In genomic region chr10:118440742-118441240, GRCm38 (mm10) we compare ENCODE assay signal across 25 mouse cellular contexts. TPM values are rescaled to one million over a fixed set of nuclear protein-coding genes. Genes with fewer than 3 reads are reported as not detected.
A peak's percentile ranks its signal among the peaks of the same experiment; 100 is the strongest.
DNase-seq lines count a peak whose midpoint lies in the region; ATAC-seq and TF ChIP-seq lines count a peak whose summit lies in the region.
"Had no signal": no experiment of that assay in that cellular context is flagged by ENCODE, and none has a peak within 500 bp of the region (broad histone marks: within the 10 kb centered on the region; RNA-seq: fewer than 3 reads in every experiment).

Ifng (plus strand) TSS chr10:118441046.

- H3K4me1 ChIP-seq in spleen, adult 2 months (ENCODE audit: control insufficient read depth, insufficient read depth, insufficient read length), result no peaks in the 10 kb centered on the region
- H3K4me1 ChIP-seq in lung, adult 2 months (ENCODE audit: control insufficient read depth, insufficient read depth, low read length), result no peaks in the 10 kb centered on the region
- H3K4me1 ChIP-seq in forebrain, embryonic 11.5 days (replicated peaks; ENCODE audit: control insufficient read depth, insufficient read depth, low read length), result no peaks in the 10 kb centered on the region
- H3K4me1 ChIP-seq: embryonic facial prominence, embryonic 13.5 days; hindbrain, embryonic 12.5 days had no signal

- H3K36me3 ChIP-seq in spleen, adult 2 months (ENCODE audit: control insufficient read depth, insufficient read depth, low read length), result no peaks in the 10 kb centered on the region
- no peaks in the 10 kb centered on the region for H3K36me3 ChIP-seq in forebrain, embryonic 11.5 days (ENCODE audit: control insufficient read depth, insufficient read depth, low read length)
- H3K36me3 ChIP-seq: embryonic facial prominence, embryonic 13.5 days; heart, embryonic 10.5 days; hindbrain, embryonic 12.5 days had no signal

- H3K4me3 ChIP-seq in spleen, adult 2 months (ENCODE audit: extremely low read depth, insufficient read depth, insufficient read length), result 0 out of 2 replicates have a peak within 1 kb of the TSS, but pooled peaks have one; percentile 21
- no peak within 1 kb of the TSS for H3K4me3 ChIP-seq in lung, adult 2 months (replicated peaks; ENCODE audit: extremely low read depth, low read depth, low read length)
- H3K4me3 ChIP-seq in forebrain, embryonic 11.5 days (ENCODE audit: low read depth, low read length), result no peak within 1 kb of the TSS
- H3K4me3 ChIP-seq: embryonic facial prominence, embryonic 13.5 days; forebrain, embryonic 13.5 days; gastrocnemius, adult 2 months; heart, embryonic 10.5 days; hindbrain, embryonic 12.5 days had no signal

- no peak for TF ChIP-seq CTCF in spleen, adult 2 months (IDR thresholded peaks at IDR 0.05; ENCODE audit: extremely low read depth, insufficient read depth, insufficient read length, insufficient replicate concordance)
- no peak for TF ChIP-seq CTCF in lung, adult 2 months (IDR thresholded peaks at IDR 0.05; ENCODE audit: insufficient read depth, low read length)

- ATAC-seq in CD4-positive, CD25-positive, alpha-beta regulatory T cell, adult 4 months, result peak; percentile 45
- peak; percentile 44 for ATAC-seq in inflammation-experienced regulatory T-cells, adult 6 months
- ATAC-seq in forebrain, embryonic 11.5 days (replicated peaks; ENCODE audit: low FRiP score), result no peak
- ATAC-seq: forebrain, embryonic 13.5 days; hindbrain, embryonic 16.5 days had no signal

- WGBS in spleen, adult 2 months, result 69% methylated on average over 11 of the region's 11 CpGs
- 87% methylated on average over 11 of the region's 11 CpGs for WGBS in lung, adult 2 months
- WGBS in forebrain, embryonic 11.5 days, result 91% methylated on average over 11 of the region's 11 CpGs

- H3K4me2 ChIP-seq in forebrain, embryonic 11.5 days (ENCODE audit: low read depth, low read length, severe bottlenecking), result no peak within 1 kb of the TSS
- H3K4me2 ChIP-seq: embryonic facial prominence, embryonic 13.5 days; forebrain, embryonic 13.5 days; hindbrain, embryonic 12.5 days had no signal

- no peaks in the 10 kb centered on the region for H3K9me3 ChIP-seq in forebrain, embryonic 11.5 days (ENCODE audit: control insufficient read depth, low read length)
- H3K9me3 ChIP-seq: embryonic facial prominence, embryonic 13.5 days; forebrain, embryonic 13.5 days; heart, embryonic 10.5 days; hindbrain, embryonic 12.5 days had no signal

- no peak within 1 kb of the TSS for H3K27ac ChIP-seq in spleen, adult 2 months (ENCODE audit: insufficient read depth, low read length)
- H3K27ac ChIP-seq in forebrain, embryonic 11.5 days (ENCODE audit: low read depth, low read length), result no peak within 1 kb of the TSS
- H3K27ac ChIP-seq: embryonic facial prominence, embryonic 13.5 days; forebrain, embryonic 13.5 days; gastrocnemius, adult 2 months; heart, embryonic 10.5 days; hindbrain, embryonic 12.5 days had no signal

- TF ChIP-seq POLR2A in spleen, adult 2 months (IDR thresholded peaks at IDR 0.05; ENCODE audit: low read depth, low read length), result no peak
- TF ChIP-seq POLR2A in lung, adult 2 months (IDR thresholded peaks at IDR 0.05; ENCODE audit: borderline replicate concordance, extremely low read depth, low read depth, low read length), result no peak

- no peak within 1 kb of the TSS for H3K9ac ChIP-seq in forebrain, embryonic 11.5 days (ENCODE audit: low read length)
- H3K9ac ChIP-seq: embryonic facial prominence, embryonic 13.5 days; forebrain, embryonic 13.5 days; hindbrain, embryonic 12.5 days had no signal

- H3K27me3 ChIP-seq in spleen, adult 2 months (ENCODE audit: control insufficient read depth, insufficient read depth, low read length), result no peaks in the 10 kb centered on the region
- no peaks in the 10 kb centered on the region for H3K27me3 ChIP-seq in forebrain, embryonic 11.5 days (ENCODE audit: control insufficient read depth, insufficient read depth, low read length)
- H3K27me3 ChIP-seq: embryonic facial prominence, embryonic 13.5 days; forebrain, embryonic 13.5 days; hindbrain, embryonic 12.5 days had no signal

- DNase-seq in spleen, adult 2 months (ENCODE audit: low read depth in 1 of 2, low spot score in 2 of 2), result no peak
- no peak for DNase-seq in spleen, adult 18-20 months
- DNase-seq in natural killer cell, adult 2 months (ENCODE audit: low spot score in 2 of 2), result peak; percentile 57 to 77
- DNase-seq in lung, adult 2 months, result no peak
- no peak for DNase-seq in liver
- no peak for DNase-seq in forebrain, embryonic 11.5 days (ENCODE audit: low spot score)
- DNase-seq: adrenal gland, postnatal 10 days; B cell, adult 2 months; cerebellum, adult 11-12 months; cerebellum, adult 9-10 months; cerebellum, postnatal 25 days; gastrocnemius, adult 2 months; gastrocnemius, postnatal 36 days; heart, adult 18-20 months; heart, postnatal 10 days; heart, postnatal 4 days had no signal

RNA-seq across cellular contexts. Expression of gene Ifng, which starts in this region (rescaled TPM):
- 0.33 and 0.38 TPM in 2 replicates for polyA plus RNA-seq in spleen, adult 2 months (2012; rRNA removed)
- 10 to 100 TPM in 1 of 2 experiments, 1 to 10 TPM in 1; 5.5 to 10.6 TPM for polyA plus RNA-seq in CD4-positive, CD25-positive, alpha-beta regulatory T cell, adult 4 months (2017; shearing (Covaris generic))
- 10 to 100 TPM; 12.8 to 71.7 (median 14.6) TPM for polyA plus RNA-seq in inflammation-experienced regulatory T-cells, adult 6 months (2017; shearing (Covaris generic))
- polyA plus RNA-seq in lung, adult 2 months (2012; rRNA removed), result not detected in 2 replicates
- not detected in 2 replicates for polyA plus RNA-seq in forebrain, embryonic 11.5 days (2014; fragmentation: Nextera tagmentation; extraction: Ambion mirVana)
- polyA plus RNA-seq: cortical plate, adult 2 months; embryonic facial prominence, embryonic 13.5 days; forebrain, embryonic 13.5 days; heart, embryonic 10.5 days; heart, embryonic 14.5 days; hindbrain, embryonic 12.5 days; hindbrain, embryonic 16.5 days had no signal

Comparison
In these comparisons a context has a peak if more than half of its experiments do, and no peak if none do; other contexts are left out.
1. DNase-seq: peak in natural killer cell, adult 2 months (2 of 2); none in spleen, adult 2 months (0 of 2), spleen, adult 18-20 months (0 of 2), lung, adult 2 months (single experiment), liver (single experiment) and forebrain, embryonic 11.5 days (single experiment).